Mouse (Mus musculus) thymus, postnatal 36 days (tissue): ENCODE results near the gene Snx9.

Experiments used
- DNase-seq, 2 experiments: peaks; one replicate each; pipeline ENCODE4 v3.0.0; 2022; ENCODE audit warnings: mixed read lengths in 2 of 2

Snx9 gene

GRCm38 (mm10) chr17:5934554-5935324 lies 93.6 kb downstream of the Snx9 start:
- peak; percentile 88 to 91 for DNase-seq

- DNase-seq, result no peak
Observed at GRCm38 (mm10) chr17:5935680-5936079, 94.6 kb downstream of the Snx9 start.

DNA sequence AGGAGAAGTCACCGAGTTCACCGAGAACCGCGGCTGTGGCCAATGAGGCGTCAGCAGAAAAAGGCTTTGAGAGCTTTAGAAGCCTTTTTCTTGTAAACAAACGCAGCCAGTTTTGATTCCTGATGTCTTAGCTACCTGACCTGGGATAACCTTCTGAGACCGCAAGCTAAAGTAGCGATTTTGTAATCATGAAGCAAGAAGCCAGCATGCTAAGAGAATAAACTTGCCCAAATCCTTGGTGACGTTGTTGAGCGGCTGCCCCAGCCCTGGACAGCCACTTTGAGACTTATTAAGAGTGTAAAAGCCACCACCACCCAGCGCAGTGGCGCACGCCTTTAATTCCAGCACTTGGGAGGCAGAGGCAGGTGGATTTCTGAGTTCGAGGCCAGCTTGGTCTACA lies 95.1 kb downstream of the Snx9 start:
- no peak for DNase-seq

- DNase-seq, result no peak
Observed at GRCm38 (mm10) chr17:5937441-5937840, 96.3 kb downstream of the Snx9 start.

GRCm38 (mm10) chr17:5939871-5940270 lies 98.7 kb downstream of the Snx9 start:
- DNase-seq, result no peak

- DNase-seq, result peak; percentile 91
Observed at GRCm38 (mm10) chr17:5940792-5941191, 99.7 kb downstream of the Snx9 start.

DNA sequence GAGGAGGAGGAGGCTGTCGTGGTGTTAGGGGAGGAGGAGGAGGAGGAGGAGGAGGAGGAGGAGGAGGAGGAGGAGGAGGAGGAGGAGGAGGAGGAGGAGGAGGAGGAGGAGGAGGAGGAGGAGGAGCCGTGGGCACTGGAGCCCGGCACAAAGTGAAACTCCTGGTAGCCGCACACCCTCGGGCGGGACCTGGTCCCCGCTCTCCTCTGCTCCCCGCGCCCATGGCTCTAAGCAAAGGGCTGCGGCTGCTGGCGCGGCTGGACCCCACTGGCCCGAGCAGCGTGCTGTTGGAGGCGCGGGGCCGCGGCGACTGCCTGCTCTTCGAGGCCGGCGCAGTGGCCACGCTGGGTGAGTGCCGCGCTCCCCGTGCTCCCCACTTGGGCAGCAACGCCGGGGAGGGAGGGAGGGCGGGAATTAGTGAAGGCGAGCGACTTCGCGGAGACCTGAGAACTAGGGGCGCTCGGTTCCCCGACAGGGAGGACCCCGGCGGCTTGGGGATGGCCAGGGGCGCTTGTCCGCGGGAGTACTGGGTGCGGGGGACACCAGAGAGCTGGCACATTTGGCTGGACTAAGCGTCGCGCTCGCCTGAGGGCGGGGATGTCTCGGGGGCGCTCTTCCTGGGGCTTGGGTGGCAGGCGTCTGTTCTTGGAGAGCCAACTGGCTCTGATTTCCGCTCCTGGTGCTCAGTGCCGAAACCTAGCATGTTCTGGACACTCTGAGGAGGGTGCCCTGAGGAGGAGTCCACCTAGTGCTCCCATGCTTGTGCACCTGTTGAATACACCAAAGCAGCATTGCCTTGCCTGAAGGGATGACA lies 100.3 kb downstream of the Snx9 start, which contains the start of gene Synj2:
Gene Synj2, plus strand, starts transcription at position 51 of the 814 bp plus-strand sequence.
- peak; percentile 57 to 65 for DNase-seq

GRCm38 (mm10) chr17:5942156-5942555 lies 101.0 kb downstream of the Snx9 start:
- no peak for DNase-seq

- DNase-seq, result no peak
Observed at GRCm38 (mm10) chr17:5943053-5943452, 101.9 kb downstream of the Snx9 start.

DNA sequence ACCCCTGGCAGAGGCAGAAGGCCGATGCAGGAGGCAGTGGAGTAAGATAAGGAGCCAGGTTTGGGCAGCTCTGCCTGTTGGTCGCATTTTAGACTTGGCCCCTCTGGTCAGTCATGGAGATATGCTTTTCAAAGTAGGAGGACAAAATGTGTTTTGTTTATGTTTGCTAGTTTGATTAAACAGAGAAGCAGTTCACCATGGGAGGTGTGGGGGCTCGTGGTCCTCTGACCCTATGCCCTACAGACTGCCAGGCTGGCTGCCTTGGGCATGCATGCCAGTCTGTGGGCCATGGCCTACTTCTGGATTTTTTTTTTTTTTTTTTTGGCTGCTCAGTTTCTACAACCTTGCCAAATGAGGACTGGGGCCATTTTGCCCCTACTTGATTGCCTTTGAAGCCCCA lies 105.9 kb downstream of the Snx9 start:
- no peak for DNase-seq

GRCm38 (mm10) chr17:5952455-5952854 lies 111.3 kb downstream of the Snx9 start:
- no peak for DNase-seq

DNA sequence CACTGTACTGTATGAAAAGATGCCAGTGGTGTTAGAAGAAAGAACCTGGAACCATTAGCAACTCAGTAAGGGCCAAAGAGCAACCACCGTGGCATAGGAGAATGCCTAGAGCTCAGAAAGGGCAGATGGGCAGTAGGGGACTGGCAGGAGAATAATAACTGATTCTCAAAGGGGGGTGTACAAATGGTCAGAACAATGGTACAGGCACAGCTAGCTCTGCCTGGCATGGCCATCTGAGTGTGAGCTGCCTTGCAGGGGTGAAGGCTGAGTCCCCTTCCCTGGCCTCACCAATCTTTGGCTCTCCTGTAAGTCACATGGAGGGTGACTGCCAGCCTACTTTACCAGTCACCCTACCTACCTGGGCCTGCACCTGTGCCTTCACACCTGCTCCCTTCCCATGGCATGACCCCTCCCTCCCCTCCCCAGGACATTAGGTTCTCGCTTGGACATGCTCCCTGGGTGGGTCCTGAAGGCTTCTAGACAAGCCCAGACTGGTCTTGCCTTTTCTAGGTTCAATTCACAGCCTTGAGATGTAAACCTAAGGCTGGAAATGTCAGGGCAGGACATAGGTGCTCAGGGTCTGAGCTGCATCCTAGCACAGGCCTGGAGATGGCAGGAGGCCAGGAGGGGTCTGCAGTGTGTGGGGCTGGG lies 115.3 kb downstream of the Snx9 start:
- no peak for DNase-seq

GRCm38 (mm10) chr17:5957097-5957496 lies 116.0 kb downstream of the Snx9 start:
- no peak for DNase-seq

- DNase-seq, result no peak
Observed at GRCm38 (mm10) chr17:5958229-5958628, 117.1 kb downstream of the Snx9 start.

DNA sequence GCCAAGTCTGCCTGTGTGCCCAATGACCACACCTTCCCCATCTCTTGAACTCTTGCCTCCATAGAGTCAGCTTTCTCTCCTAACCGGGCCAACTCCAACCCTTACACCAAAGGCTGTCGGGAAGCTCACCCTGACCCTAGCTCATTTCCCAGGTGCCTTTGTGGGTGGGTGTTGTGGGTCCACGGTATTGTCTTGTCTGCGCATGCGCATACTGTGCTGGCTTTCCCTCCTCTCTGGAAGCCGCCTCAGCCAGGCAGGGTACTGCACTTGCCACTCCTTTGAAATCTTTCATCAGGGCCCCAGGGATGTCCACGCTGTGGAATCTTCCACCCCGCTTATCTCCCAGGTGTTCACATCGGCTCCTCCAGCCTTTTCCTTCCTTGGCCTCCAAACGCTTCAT lies 117.5 kb downstream of the Snx9 start:
- DNase-seq, result no peak

DNA sequence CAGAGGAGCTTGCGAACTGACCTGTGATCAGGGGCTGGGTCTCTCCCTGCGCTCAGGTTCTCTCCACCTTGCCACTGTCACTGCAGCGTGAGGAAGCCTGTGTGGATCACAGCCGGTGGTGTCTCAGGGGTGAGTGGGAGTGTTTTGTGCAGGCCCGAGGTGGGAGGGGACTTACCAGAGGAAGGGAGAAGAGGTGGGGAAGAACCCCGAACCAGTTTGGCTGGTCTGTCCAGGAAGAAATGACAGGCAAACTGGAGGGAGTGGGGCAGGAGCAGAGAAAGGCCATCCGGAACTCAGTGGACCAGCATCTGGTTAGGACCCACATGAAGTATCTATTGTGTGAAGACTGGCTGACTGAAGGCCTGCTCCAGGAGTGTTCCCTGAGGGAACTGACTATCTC lies 118.0 kb downstream of the Snx9 start:
- no peak for DNase-seq

DNA sequence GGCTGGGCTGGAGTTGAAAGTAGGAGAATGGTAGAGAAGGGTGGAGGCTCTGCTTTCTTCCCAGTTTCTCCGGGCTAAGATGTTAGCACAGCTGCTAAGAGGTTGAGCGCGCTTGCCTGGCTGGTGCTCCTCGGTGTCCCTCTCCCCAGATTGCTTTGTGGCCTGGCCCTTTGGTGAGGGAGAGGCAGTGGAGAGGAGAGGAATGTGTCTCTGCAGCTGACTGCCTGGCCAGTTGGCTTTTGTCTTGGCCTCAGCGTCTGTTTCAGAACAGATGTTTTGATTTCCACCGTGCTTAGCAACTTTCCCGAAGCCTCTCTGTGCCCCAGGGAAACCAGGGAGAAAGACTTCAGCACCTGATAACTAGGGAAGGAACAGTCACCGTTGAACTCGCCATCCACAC lies 118.7 kb downstream of the Snx9 start:
- DNase-seq, result no peak

DNA sequence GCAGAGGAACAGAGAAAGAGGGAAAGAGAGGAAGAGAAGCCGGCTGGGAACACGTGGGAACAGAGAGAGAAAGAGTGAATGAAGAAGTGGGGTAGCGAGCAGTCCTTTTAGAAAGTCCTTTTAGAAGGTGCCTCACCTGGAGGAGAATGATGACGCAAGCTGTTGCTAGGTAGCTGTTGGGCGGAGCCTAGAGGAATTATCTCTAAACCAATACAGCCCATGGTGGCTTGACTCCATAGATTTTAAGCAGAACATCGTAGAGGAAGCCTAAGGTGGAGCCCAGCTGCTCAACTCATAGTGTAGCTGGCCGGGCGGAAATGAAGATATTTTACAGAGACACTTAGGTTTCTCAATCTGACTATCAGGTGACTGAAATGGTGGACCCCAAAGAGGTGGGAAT lies 122.6 kb downstream of the Snx9 start:
- no peak for DNase-seq

DNA sequence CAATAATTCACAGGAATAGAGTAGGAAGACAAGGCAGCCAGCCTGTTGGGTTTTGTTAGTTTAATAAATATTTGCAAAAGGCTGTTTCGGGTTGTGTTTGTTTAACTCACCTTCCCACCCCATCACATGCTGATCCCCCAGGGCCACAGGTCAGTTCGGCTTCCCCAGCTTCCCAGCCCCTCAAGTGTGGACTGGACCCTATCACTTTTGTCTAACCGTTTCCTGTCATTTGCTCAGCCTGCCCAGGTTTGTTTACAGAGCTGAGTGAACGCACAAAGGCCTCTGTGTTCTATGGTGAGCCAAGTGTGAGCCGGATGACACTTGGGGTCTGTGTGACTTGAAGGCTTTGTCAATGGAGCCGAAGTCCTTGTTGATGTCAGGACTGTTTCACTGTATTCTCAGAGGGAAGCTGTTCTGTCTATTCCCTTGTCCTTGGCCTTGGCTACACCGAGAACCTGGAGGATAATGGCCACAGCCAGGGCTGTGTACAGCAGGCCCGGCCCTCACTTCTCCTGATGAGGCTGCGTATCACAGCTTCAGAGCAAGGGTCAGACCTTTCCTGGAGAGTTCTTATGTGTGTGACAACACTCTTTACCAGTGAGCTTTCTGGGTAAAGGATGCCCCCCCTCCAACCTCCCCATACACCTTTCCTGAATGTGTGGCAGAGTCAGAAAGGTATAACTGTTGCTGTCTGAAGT lies 124.1 kb downstream of the Snx9 start:
- DNase-seq, result no peak

GRCm38 (mm10) chr17:5966706-5967105 lies 125.6 kb downstream of the Snx9 start:
- DNase-seq, result no peak

- DNase-seq, result no peak
Observed at GRCm38 (mm10) chr17:5968562-5968961, 127.4 kb downstream of the Snx9 start.

DNA sequence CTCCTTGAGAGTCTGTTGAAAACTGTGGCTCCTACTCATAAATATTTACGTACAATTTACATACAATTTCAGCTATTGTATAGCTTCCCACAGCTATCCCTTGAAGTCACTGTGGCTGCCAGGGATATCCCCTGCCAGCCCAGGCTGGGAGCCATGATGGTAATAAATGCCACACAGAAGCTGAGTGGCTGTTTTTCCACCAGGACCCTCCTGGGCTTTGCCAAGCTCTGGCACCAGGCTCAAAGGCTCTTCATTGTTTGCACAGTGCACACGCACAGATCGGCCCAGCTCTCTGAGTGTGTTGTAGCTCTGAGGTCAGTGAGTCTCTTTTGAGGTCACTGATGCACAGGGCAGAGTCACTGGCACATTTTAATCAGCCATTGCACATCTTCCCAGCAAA lies 128.1 kb downstream of the Snx9 start:
- DNase-seq, result no peak

- DNase-seq, result no peak
Observed at GRCm38 (mm10) chr17:5970298-5970821, 129.2 kb downstream of the Snx9 start.
